Mouse (Mus musculus) E14TG2a.4 (cell line): ENCODE data around the gene Fam171a1.

ENCODE experiments used
- CTCF ChIP-seq: conservative IDR thresholded peaks from 2 replicates; pipeline ENCODE4 v1.5.1; 2014; ENCODE audit warnings: low read length
- NANOG ChIP-seq: IDR thresholded peaks from 2 replicates; pipeline ENCODE4 v1.6.1; 2014; ENCODE audit warnings: borderline replicate concordance, low read length, mixed read lengths
- POU5F1 ChIP-seq: IDR thresholded peaks from 2 replicates; pipeline ENCODE4 v1.6.1; 2014; ENCODE audit warnings: low read length, borderline replicate concordance

DNA sequence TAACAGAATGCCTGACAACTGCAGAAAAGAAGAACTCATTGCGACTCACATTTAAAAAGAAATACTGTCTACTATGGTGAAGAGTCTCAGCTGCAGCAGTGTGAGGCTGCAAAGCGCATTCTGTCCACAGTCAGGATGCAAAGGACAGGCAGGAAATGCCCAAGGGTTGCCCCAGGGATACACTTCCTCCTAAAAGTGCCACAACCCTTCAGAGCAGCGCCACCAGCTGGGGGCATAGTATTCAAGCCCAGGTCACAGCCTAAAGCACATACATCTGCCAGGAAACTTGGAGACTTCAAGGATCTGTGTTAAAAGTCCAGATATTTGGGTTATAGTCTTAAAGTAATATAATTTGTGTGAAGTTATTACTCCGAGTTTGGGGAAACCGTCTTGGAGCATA is 71.3 kb downstream of the Fam171a1 start:
- no peak for TF ChIP-seq CTCF
- TF ChIP-seq NANOG: no peak
- no peak for TF ChIP-seq POU5F1
